Mouse (Mus musculus): ENCODE measurements around the gene Bcl11b.

DNA sequence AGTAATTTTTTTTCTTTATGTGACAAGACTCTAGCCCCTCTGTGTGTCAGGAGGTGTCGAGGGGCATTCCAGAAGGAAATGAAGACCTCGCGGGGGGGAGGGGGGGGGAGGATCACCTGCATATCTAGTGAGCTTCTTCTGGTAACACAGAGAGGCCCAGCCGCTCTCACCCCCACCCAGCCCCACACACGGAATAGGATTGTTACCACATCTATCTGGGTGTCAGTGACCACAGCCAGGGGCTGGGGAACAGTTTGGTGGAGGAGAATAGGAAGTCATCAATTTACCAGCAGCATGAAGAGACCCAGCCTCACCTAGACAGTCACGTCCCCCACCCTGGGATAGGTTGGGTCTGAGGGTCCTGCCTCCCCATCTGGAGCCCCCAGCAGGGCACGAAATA lies 67.0 kb downstream of the Bcl11b start:
- TF ChIP-seq CTCF (IDR thresholded peaks at IDR 0.05; ENCODE audit: control insufficient read depth, insufficient read depth, low read length) (no peak), POLR2A (IDR thresholded peaks at IDR 0.05; ENCODE audit: borderline replicate concordance, control insufficient read depth, low read depth, low read length) (no peak)
